Mouse (Mus musculus): ENCODE measurements around the gene Ddx27.
A peak's percentile ranks its signal among the peaks of the same experiment; 100 is the strongest.
"Not testable (repeated sequence)": the region's sequence is repeated elsewhere in the genome, so short reads cannot be mapped to it uniquely, and the experiment has no call there.

Ddx27 gene

DNA sequence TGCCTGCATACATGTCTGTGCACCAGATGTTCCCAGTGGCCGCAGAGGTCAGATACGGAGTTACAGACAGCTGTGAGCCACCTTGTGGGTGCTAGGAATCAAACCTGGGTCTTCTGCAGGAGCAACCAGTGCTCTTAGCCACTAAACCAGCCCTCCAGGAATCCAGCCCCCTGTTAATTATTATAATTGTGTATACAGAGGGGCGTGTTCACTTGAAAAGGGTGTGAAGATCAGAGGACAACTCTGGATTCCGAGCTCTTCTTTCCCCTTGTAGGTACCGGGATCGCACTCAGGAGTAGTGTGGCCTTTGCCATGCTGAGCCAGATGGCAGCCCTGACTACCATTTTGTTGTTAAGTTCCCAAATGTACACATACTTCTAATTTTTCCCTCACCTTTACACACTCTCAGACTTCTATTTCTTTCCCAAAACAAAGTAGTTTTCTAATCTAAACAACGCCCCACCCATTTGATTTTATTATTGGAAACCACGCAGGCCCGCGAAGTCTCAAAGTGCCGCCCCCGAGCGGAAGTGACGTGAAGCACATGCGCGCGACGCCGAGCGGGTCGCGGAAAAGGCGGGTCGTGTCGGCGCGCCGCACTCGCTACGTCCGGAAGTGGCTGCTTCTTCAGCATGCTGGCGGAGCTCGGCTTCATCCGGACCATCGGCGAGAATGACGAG is at the start of gene Ddx27:
Gene Ddx27, plus strand, starts transcription at position 492 of the 680 bp plus-strand sequence.
- DNase-seq (ENCODE audit: low spot score) = peak; percentile 84

DNA sequence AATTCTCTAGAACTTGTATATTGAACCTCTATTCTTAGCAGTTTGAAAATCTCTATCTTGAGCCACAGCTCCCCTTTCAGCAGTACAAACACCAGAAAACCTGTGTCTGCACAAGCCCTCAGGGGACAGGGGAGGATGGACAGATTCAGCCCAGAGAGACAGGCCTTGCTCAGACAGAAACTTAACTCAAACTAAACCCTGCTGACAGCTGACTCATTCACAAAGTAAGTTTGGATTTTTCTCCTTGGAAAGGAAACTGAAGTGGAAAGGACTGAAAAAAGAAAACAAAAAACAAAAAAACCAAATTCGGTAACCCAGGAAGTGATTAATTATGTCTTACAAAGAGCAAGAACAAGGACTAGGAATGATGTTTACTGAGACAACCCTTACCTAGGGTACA is 41.8 kb upstream of the Ddx27 start:
- DNase-seq (ENCODE audit: low spot score) = no peak

DNA sequence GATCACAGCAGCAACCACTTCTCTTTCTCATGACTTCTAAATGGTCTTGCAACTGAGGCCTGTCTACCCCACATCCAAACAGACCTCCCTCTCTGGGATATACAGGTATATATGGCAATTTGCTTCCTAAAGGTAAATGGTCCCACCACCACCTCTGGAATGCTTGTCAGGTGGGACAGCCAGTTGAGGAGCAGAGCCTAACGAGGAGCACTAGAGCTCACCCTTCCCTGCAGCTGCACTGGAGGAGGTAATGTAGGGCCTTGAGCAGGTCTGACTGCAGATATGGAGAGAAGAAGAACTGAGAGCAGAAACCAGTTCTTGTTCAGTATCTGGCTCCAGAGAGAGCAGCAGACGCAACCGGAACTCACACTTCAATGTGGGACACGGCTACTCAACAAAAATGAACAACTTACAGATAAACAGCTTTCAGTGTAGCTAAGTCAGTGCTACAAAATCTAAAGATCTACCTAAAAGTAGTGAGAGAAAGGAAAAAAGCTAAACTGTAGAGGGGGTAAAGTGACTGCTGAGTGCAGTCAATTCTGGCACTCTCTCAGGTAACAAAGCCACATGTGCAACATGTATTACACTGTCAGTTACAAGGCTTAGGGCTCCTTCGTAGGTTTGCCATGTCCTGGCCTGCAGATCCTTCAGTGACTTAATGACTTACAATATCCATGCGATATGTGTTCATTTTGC is 40.7 kb upstream of the Ddx27 start:
- no peak for DNase-seq (ENCODE audit: low spot score)

DNA sequence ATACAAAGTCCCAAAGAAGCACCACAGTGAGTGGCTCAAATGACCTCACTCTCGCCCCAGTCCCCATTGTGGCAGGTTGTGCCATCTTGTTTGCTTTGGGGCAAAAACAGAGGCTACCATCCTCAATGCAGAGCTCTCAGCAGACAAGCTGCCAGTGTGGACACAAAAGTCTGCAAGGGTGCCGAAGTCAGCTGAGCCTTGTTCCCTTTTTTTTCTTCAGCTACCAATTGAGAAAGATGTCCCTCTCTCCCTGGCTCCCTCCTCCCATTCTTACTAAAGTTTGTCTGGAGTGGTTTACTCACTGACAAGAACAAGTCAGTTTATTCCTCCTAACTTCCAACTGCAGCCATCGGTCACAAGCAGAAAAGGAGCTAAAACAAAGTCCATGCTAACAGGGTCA is 38.6 kb upstream of the Ddx27 start:
- DNase-seq (ENCODE audit: low spot score) = no peak

DNA sequence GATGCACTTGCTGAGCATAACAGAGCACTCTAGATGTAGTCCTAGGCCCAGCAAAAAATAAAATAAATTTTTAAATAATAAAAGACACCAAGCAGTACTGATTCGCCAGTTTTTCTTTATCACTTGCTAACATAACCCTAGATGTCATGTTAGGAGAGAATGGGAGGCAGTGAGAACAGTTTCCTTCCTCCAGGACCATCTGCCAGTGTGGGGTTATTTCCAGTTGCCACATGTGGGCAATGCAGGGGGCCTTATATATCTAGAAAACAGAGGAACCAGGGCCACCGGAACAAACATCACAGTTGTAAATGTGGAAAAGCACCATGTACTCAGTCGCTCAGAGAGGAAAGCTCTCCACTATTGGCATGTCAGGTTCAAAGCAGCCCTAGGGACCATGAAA is 37.5 kb upstream of the Ddx27 start:
- no peak for DNase-seq (ENCODE audit: low spot score)

DNA sequence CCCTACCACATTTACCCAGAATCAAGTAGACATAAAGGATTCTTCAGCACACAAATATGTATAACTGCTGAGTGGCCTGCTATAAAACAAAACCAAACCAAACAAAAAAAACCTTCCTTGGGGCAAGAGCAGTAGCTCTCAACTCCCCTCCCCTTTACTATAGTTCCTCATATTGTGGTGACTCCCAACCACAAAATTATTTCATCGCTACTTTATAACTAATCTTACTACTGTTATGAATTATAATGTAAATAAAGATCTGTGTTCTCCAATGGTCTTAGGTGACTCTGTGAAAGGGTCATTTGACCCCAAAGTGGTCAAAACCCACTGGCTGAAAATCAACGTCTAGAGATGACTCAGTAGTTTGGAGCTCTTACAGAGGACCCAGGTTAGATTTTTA is 34.8 kb upstream of the Ddx27 start:
- no peak for DNase-seq (ENCODE audit: low spot score)

DNA sequence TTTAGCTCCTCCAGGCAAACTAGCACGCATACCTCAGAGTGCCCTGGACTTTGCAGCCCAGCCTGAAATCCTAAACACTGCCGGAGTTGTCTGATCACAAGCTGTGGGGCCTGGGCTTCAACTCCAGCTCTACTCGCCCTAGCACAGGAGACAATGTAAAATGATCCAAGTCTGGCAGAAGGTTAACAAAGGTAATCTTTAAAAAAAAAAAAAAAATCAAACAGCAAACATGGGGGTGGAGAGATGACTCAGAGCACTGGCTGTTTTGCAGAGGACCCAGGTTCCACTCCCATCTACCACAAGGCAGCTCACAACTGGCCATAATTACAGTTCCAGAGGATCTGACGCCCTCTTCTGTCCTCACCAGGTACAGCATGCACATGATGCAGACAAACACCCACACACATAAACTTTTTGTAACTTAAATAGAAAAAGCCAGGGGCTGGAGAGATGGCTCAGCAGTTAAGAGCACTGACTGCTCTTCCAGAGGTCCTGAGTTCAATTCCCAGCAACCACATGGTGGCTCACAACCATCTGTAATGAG is 31.6 kb upstream of the Ddx27 start:
- DNase-seq (ENCODE audit: low spot score) = no peak

DNA sequence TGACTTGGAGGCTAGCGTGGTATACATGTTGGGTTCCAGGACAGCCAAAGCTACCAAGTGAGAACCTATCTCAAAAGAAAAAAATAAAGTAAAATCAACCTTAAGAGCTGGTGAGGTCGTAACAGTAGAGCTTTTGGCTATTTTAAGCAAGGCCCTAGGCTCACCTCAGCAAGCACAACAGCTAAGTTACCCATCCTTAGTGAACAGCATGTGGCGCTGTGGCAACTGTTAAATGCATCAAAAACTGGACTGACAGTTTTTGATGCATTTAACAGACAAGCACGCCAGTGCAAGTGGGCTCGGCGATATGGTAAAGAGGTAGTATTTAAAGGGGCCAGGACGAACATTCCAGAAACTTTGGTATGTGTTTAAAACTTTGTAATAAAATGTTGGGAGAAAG is 24.1 kb upstream of the Ddx27 start:
- DNase-seq (ENCODE audit: low spot score) = no peak

DNA sequence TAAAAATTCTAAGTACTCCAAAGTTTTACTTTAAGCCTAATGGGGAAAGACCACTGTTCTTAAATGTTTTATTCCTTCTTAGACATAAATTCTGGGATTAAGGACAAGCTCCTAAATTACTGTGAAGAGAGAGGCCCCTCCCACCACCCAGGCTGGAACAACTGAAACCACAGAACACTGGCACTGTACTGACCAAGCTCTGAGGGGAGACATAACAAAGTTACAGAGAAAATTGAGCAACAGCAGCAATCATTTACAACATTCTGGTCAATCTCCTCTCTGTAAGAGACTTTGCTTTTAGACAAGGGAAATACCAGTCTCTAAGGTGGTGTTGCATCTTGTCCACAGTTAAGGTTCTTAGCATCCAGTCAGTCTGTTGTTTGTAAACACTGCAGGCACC is 23.0 kb upstream of the Ddx27 start:
- DNase-seq (ENCODE audit: low spot score) = no peak

DNA sequence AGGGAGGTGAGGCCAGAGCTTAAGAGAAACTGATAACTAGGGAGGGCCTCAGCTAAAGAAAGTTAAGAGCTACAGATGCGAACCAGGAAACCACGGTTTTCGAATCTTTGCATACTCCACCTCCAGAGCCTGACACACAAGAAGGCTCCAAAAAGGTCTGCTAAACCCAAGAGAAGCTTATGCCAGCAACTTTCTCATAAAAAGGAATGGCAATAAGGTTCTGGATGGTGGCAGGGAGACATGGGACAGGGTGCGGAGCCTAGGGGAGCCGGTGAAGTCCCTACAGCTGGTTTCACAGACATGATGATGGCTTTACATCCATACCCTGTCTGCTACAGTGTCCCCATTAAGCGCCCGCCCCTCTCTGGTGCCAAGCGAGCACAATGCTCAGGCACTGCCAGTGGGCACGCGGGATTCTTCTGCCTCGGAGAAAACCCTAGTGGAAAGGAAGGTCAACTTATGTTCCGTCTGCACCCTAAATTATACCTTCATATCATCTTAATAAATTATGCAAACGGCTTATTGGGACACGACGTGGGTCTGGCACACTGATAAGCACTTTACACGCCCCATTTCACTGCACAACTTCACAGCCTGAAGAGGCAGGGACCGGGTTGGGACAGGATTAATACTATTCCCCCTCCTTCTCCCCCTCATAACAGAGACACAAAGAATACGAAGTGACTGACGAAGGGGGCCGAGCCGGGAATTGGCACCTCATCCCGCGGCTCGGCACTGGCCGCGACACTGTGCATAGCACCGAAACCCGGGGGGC is 19.8 kb upstream of the Ddx27 start:
- DNase-seq (ENCODE audit: low spot score) = peak; percentile 7

DNA sequence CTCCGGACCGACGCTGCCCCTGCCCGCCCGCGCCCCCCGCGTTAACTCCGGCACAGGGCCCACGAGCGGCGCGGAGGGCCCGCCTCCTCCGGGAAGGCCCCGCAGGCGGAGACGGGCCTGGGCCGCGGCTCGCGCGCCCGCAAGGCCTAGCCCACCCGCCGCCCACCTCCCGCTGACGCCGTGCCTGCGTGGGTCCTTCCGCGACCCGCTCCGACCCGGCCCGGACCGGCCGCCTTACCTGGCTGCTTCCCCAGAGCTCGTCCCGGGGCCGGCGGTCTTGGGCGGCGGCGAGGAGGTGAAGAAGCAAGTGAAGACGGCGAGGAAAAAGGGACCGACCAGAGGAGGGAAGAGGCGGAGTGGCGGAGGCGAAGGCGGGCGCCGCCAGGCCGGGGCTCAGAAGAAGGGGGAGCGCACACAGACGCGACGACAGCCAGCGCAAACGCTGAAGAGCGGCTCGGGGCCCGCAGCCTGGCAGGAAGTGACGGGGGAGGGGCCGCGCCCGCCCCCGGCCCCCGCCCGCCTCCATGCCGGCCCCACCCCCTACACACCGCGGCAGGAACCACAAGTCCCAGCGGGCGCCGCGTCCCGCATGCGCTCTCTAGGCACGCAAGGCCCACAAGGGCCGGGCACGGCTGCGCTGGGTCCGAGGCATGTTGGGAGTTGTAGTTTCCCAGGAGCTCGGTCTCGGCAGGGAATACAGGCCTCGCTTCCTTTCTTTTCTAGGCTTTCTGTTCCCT is 19.0 kb upstream of the Ddx27 start, which contains the start of gene Stau1:
Gene Stau1, minus strand, starts transcription at position 504 of the 737 bp plus-strand sequence.
- peak; percentile 80 for DNase-seq (ENCODE audit: low spot score)

DNA sequence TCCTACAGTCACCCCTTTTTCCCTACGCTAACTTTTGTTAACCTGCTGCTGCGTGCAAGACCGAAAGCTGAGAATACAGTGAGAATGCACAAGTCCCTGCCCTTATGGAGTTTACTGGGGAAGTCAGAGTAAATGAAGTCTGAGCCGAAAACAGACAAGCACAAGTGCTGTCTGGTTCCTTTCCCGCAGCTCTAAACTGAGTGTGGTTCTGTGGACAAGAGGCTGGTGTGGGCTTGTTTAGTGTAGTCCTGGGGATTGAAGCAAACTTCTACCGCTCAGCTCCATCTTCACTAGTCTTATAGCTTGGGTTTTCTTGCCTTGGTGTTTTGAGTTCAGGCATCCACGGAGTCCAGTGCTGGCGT is 18.5 kb upstream of the Ddx27 start:
- no peak for DNase-seq (ENCODE audit: low spot score)

DNA sequence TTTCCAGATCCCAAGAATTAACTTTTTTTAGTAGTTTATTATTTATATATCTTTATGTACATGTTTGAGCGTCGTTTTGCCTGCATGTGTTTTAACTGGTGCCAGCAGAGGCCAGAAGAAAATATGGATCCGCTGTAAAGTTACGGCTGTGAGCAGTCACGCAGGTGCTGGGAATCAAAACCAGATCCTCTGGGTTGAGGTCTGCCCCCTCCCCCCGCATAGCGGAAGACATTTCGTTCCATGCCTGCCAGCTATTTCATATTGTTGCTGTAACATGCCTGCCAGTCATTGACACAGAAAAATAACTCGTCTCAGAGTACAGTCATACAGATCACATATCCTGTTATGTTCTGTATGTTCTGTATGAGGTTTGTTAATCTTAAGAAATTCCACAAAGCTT is 13.5 kb upstream of the Ddx27 start:
- no peak for DNase-seq (ENCODE audit: low spot score)

DNA sequence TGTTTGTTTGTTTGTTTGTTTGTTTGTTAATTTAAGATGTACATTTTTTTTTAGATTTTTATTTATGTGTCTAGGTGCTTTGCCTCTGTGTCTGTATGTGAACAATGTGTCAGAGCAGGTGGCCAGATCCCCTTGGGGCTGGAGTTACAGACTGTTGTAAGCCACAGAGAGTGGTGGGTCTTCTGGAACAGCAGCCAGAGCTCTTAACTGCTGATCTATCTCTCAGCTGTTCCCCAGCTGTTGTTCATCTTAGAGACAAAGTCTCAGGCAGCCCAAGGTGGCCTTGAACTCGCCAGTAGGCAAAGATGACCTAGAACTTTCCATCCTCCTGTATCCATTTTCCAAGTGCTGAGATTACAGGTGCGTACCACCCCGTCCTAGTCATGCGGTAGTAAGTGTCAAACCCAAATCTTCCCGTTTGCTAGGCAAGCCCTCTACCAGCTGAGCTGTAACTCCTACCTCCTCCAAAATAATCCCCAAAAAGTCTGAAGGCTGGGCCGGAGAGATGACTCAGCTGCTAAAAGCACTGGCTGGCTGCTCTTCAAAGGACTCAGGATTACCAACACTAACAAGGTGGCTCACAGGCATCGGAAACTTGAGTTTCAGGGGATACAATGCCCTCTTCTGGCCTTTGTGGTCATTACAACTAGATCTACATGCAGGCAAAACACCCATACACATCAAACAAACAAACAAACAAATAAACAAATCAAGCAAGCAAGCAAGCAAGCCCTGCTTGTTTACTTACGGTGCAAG is 10.7 kb upstream of the Ddx27 start:
- peak; percentile 23 for DNase-seq (ENCODE audit: low spot score)

DNA sequence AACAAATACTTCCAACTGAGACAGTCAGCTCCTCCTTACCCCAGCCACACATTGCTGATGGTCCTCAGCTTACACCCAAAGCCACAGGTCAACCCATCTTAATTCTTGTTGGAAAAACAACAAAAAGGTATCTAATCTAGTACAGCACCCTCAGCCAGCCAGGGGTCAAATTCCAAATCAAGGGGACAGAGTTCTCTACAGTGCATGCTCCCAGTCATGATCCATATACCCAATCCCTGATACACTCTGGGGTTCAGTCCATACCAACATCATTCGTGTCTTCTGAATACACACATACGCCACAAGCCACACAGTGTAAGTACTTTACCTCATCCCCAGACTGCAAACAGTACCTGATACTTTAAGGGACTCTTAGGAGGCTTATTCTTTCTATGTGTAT is 8.6 kb upstream of the Ddx27 start:
- no peak for DNase-seq (ENCODE audit: low spot score)

DNA sequence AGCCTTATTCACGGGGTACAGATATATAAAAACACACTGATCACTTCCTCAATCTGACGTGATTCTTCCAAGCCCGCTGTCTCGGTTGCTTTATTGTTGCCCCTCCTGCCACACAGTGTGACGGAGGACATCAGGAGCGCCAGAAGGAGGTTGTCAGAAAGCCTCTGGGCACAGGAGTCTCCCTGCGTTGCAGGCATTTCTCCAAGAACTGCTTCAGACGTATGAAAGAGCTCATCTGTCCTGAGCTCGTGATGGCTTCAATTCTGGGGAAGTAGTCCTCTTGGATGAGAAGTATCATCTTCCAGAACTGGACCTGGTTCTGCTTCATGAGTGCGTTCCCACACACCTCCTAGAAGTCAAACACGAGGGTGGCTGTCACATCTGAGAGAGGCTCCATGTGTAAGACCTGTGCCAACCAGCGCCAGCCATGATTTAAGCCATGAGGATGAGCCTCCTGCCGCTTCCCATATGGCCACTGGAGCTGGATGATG is 7.9 kb upstream of the Ddx27 start:
- DNase-seq (ENCODE audit: low spot score) = no peak

DNA sequence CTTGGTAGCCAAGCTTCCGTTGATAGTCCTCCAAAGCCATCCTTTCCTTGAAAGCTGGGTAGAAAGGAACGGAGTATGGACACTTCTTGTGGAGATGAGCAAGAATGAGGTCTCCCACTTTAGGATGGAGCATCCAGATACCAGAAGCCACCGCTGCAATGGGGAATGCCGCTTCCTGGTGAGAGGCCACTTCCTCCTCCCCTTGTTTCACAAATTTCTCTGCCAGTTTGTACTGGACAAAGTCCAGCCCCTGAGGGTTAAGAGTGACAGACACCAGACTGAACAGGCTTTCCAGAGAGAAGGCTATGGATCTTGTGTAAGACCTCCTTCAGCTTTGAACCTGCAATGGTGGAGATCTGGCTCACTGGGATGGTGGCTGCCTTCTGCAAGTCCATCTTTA is 7.4 kb upstream of the Ddx27 start:
- not testable (repeated sequence) for DNase-seq (ENCODE audit: low spot score)

DNA sequence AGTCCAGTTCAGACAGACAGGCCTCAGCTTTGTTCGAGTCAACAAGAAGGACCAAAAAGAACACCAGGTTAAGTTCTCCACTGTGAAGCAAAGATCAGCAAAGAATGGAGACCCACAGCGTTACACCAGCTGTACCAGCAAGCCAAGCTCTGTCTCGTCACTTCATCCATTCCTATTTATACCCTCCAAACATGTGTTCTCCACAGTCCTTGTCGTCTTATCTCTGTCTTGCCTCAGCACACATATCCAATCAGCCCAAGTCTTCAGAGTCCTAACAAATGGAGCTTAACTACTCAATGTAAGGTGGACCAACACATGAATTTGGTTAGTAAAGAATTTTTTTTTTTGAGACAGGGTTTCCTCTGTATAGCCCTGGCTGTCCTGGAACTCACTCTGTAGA is 5.5 kb upstream of the Ddx27 start:
- DNase-seq (ENCODE audit: low spot score) = no peak

DNA sequence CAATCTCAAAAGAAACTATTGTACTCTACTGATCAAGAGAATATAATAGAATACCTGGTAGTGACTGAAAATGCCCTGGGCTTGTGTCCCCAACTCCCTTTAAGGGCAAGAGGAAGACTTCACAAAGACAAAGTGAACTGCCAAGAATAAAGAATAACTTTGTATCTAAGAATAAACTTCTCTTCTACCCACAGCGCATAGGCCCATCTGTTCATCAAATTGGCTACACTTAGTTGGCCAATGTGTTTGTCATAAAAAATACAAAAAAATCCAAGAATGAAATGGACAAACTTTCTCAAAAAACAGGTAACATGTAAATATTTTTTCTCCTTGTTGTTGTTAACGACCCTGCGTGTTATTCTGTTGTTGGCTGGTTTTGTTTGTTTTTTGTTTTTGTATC is 4.4 kb upstream of the Ddx27 start:
- DNase-seq (ENCODE audit: low spot score) = no peak

DNA sequence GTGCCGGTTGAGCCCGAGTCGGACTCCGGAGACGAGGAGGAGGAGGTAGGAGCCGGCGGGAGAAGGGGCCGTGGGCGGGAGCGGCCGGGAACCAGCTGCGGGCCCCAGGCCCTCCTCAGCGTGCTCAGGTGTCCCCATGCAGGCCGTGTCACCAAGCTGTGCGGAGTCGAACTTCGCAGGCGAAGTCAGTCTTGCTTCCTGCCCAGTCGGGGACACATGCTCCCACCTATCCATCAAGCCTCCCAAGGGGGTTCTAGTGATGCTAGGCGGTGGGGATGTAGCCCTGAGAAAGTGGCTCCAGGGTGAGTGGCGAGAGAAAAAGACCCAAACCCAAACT is 357 bp downstream of the Ddx27 start:
- no peak for DNase-seq (ENCODE audit: low spot score)

DNA sequence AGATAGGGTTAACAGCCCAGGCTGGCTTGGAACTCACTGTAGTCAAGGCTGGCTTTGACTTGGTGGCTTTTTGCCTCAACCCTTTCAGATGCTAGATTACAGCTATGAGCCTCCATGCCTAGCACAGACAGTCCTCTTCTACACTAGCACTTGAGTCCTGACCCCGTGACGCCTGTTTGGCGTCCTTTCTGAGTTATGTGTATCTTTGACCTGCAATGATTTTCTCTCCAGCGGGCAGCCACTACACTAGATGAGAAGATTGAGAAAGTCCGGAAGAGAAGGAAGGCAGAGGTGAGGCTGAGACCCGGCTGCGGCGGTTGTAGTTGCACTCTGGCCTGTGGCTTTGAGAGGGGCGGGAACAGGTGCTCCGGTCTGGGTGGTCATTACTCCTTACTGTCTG is 4.4 kb downstream of the Ddx27 start:
- DNase-seq (ENCODE audit: low spot score) = no peak
